Mouse (Mus musculus) 3T3-L1 (cell line): ENCODE results near the gene Zdhhc14.

ENCODE experiments used
- DNase-seq: peaks from one replicate; pipeline ENCODE4 v3.0.0-alpha.2; 2015; ENCODE audit warnings: low read depth, low spot score

Zdhhc14 gene

GRCm38 (mm10) chr17:5503981-5504760 lies 11.8 kb downstream of the Zdhhc14 start:
- no peak for DNase-seq

GRCm38 (mm10) chr17:5504969-5505368 lies 12.6 kb downstream of the Zdhhc14 start:
- DNase-seq, result no peak

DNA sequence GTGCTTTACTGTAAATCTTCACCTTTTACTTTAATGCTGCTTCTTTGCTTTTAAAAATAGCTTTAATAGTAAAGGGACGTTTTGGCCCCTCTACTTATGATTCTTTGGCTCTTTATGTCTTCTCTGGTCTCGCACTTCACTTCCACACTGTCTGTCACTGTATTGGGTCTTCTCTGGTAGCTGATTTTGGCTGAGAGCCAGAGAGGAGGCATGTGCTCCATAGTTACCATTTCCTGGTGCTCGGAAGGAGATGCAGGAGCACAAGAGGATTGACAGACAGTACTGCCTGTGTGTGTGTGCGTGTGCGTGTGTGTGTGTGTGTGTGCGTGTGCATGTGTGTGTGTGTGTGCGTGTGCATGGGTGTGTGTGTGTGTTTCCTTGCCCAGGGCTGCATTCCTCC lies 14.2 kb downstream of the Zdhhc14 start:
- DNase-seq, result no peak

DNA sequence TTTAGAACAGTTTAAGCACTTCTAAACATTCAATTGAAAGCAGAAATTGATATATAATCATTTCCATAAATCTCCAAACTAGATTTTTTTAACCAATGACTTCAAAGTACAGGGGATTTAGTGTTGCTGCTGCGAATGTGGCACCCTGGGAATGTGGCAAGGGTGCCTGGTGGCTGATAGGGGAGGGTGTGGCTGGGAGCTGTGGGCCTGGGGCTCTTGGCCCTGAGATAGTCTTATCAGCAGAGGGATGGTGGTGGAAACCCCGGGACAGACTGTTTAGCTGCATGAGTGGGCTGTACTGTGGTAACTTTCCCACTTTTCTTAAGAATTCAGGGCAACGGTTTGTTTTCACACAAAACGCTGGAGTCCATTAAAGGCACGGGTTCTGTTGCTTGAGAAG lies 14.6 kb downstream of the Zdhhc14 start:
- DNase-seq, result no peak

DNA sequence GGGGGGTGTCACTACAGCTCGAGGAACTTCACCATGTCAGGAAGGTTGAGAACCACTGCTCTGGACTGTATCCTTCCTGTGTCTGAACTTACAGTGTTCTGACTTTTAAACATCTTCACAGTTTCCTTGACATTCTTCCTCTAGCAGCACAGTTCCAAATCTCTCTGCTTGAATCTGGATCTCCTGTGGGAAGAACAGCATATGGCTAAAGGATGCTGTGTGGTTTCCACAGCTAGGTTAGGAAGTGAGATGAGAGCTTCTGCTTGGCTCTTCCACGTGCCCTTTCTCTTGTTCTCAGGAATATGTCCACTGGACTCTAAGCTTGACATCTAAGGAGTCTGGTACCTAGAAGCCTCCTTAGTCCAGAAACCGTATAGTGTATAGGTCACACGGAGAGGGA lies 15.7 kb downstream of the Zdhhc14 start:
- no peak for DNase-seq

- no peak for DNase-seq
These were observed 18.2 kb downstream of the Zdhhc14 start for GRCm38 (mm10) chr17:5510564-5510963.

- no peak for DNase-seq
These were observed 19.4 kb downstream of the Zdhhc14 start for GRCm38 (mm10) chr17:5511724-5512123.

DNA sequence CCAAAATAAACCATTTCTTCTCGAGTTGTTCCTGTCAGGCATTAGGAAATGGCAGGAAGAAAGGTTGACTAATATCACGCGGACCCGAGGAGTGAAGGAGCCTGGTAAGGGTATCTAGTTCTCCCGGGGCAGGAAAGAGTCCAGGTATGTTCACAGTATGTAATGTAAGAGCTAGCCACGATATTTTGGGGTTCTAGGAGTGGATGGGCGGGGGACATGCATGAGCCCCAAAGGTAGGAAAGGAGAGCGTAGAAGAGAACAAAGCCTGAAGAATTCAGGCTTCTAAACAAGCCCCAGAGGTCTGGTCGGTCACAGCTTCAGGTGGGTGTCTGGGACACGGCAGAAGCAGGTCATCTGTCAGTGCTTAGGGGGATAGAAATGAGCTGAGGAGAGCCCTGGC lies 27.1 kb downstream of the Zdhhc14 start:
- DNase-seq, result no peak

- no peak for DNase-seq
These were observed 27.7 kb downstream of the Zdhhc14 start for GRCm38 (mm10) chr17:5519910-5520592.

DNA sequence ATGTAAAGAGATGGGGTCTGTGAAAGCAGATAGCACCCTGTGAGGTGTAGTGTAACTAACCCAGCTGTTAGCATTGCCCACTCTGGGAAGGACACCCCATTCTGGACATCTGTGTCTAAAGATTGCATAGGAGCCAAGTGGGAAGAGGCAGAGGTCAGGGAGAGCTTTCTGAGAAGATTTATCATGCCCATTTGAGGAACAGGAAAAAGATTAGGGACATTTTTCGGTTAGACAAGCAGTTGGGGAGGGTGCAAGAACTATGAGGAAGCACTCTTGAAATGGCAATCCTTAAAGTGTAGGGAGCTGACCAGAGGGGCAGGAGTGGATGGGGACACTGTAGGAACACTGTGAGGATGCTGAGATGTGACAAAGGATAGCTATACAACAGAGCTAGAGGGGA lies 29.2 kb downstream of the Zdhhc14 start:
- no peak for DNase-seq

DNA sequence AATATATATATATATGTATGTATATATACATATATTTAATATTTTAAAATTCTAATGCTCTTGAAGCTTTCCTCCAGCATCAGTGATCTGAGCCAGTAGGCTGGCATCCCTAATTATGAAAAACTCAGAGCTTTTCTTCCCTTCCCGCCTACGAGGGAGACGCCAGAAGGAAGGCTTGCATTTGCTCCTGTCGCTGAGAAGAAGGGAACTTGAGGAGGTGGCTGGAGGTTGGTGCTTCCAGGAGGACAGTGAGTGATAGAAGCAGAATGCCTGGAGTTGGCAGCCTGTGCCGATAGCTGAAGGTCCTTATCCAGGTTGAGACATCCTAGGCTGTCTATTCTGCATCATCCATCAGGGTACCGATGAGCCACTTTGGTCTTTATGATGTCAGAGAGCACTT lies 37.2 kb downstream of the Zdhhc14 start:
- no peak for DNase-seq

- no peak for DNase-seq
These were observed 40.5 kb downstream of the Zdhhc14 start for GRCm38 (mm10) chr17:5532816-5533215.

GRCm38 (mm10) chr17:5535357-5535756 lies 43.0 kb downstream of the Zdhhc14 start:
- no peak for DNase-seq

DNA sequence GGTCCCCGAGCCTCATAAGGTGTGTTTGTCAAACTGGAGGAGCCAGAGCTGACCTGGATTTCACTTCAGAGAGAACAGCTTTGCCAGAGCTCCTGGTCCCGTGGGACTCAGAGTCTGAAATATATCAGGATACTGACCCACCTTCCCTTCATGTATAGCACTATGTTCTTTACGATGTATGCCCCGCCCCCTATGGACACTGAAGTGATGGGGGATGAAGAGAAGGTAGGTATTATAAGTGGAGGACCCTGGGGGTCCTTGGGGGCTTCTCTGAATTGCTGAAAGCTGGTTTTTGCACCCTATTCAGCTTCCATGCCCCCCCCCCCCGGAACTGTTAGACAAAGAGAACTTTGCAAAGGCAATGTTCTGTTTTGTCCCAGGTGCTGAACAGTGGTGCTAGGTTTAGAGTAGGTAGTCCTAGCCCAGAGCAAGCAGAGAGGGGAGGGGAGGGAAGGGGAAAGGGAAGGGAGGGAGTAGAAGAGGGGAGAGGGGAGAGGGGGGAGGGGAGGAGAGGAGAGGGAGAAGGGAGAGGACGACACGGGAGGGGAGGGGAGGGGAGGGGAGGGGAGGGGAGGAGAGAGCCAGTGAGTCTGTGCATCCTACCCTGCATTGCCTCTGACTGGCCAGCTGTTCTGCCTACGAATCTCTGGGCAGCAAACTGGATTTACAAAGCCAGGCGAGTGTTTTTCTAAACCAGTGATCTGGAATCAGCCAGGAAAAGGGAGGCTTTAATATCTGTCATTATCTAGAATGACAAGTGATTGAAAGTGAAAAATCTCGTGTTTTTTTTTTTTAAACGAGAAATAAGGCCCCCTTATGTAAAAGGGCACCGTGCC lies 44.1 kb downstream of the Zdhhc14 start:
- no peak for DNase-seq

DNA sequence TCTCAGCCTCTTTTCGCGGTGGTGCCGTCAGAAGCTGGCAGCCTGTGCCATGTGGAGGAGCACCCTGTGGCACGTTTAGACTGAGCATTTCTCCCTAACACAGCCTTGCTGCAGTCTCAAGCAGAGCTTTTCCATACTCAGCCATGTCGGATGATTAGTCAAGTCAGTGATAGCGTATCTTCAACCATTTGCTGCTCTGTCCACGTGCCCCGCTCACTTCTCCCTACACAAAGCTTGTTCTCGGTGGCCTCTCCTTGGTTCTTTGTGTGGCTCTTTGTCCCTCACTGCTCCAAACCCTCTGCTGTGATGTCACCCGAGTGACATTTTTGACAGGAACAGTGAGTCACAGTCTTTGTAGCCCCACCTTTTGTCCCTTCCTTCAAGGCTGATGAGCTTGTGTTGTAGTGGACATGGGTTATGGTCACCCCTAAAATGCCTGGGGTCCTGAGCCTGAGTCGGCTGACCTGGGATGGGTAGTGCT lies 44.8 kb downstream of the Zdhhc14 start:
- no peak for DNase-seq

DNA sequence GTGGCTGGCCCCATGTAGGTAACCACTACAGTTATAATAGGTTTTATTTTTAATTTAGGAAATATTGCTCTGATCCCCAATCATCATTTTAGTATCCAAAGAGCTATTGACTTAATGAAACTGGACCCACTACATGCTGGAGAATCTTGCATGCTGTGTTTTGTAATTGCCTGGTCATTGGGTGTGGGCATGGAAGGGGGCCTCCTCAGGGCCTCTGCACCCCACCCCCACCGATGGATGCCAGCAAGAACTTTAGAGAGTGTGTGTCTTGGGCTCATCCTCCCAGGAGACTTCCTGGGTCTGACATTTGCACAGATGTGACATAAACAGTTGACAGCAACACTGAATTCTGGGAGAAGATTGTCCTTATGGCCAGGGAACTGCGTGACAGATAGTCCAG lies 49.8 kb downstream of the Zdhhc14 start:
- DNase-seq, result no peak

DNA sequence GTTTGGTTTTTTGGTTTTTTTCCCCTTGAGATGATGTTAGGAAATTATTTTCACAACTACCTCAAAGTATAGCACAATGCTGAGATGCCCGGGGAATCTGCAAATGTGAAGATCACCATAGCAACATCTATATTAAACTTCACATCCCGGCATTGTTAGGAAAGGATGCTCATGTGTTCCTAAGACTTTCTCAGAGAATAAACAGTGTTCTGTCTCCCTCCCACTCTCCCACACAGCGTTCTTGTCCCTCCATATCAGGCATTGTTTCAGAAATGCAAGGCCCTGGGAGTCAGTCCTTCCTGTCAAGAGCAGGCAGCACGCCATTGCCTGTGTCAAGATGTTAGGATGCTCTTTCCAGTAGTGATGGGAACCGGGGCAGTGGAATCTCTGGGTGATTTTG lies 51.7 kb downstream of the Zdhhc14 start:
- no peak for DNase-seq

- no peak for DNase-seq
These were observed 52.7 kb downstream of the Zdhhc14 start for GRCm38 (mm10) chr17:5545065-5545464.

DNA sequence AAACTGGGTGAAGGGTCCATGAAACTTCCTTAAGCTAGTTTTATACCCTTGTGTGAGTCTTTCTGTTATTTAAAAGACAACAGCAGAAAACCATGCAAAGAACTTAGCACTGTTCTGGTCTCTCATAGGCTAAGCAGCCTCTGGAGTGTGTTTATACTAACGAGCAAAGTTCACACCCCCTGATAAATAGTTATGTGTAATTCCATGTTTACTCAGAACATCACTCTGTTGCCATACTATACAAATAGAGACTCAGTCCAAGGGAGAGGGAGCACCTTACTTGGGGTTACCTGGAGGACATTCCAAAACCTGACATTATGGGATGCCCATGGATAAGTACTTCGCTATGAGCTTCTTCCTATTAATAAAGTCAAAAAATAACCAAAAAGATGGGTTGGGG lies 56.2 kb downstream of the Zdhhc14 start:
- DNase-seq, result no peak

DNA sequence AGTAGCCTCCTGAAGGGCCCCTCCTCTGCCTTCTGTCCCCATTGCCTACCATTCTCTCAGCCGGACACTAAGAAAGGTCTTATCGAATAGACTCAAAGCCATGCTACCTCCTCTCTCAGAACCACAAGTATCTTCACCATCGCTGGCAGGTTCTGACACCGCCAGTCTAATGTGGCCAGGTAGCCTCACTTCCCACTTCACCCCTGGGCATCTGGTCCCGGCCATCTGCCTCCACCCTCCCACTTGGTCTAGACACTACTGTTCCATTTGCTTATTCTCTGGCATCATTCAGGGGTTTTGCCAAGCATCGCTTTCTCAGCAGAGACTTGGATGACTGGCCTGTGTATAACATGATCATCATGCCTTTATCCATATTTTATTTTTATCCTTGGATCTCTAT lies 57.1 kb downstream of the Zdhhc14 start:
- DNase-seq, result no peak

DNA sequence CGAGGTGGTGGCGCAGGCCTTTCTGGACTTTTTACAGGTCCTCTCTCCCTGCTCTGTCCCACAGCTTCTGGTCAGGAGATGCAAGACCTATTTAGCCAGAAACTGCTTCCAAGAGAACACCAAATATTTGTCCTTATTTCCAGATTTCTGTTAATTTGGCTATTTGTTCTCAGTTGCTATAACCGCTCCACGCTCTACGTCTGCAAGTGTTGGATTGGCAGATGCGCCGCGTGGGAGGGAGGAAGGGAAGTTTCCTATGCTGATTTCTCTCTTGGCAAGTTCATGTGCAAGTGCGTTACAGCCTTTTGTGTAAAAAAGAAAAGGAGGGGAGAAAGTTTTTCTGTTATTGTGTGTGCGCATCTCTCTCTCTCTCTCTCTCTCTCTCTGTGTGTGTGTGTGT lies 58.1 kb downstream of the Zdhhc14 start:
- DNase-seq, result no peak

DNA sequence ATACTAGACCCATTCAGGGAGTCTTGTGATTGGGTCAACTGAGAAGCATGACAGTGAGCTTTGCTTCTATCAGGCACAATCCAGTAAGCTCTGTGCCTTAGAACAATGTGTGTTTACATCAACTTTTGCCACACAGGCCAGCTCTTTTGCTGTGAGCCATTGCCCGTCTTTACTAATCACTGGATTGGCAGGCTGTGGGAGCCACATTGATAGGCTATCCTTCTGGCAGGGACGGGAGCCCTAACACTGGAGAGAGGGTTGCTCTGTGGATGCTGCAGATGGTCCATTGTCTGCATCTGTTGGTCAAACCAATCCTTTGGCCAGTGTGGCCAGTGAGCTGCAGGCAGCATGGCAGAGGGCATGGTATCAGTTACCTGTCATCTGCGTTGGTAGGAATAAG lies 58.8 kb downstream of the Zdhhc14 start:
- no peak for DNase-seq
